Mouse (Mus musculus) embryonic facial prominence, embryonic 11.5 days (tissue): ENCODE measurements at regions not wholly inside any gene's neighbourhood (a gene's known extent, or its start where the extent isn't known, plus 50 kb on each side); places are given as distances from the start of the nearest gene placed in this dataset.
"Not testable (repeated sequence)": the region's sequence is repeated elsewhere in the genome, so short reads cannot be mapped to it uniquely, and the experiment has no call there.

ENCODE experiments used
- ATAC-seq: fragments of 200-750 bp; cut with Nextera tagmentation; replicated peaks from 2 replicates; pipeline ENCODE4 v1.8.0; 2017; ENCODE audit warnings: low read depth; ENCODE audit not compliant: insufficient number of reproducible peaks, low FRiP score, low TSS enrichment
- DNase-seq: peaks from one replicate; pipeline ENCODE4 v3.0.0-alpha.2; 2015; ENCODE audit warnings: low spot score
- H3K27ac ChIP-seq: fragments of 300-500 bp; sonication (generic); replicated peaks from 2 replicates; pipeline ENCODE4 v1.5.1; 2014; ENCODE audit warnings: mild to moderate bottlenecking, low read depth, low read length, control low read depth
- H3K27me3 ChIP-seq: fragments of 300-500 bp; sonication (generic); 2 replicates; pipeline ENCODE4 v1.6.1; 2014; ENCODE audit warnings: mild to moderate bottlenecking, low read length, moderate library complexity, mixed read lengths; ENCODE audit not compliant: control insufficient read depth, insufficient read depth
- H3K36me3 ChIP-seq: fragments of 300-500 bp; sonication (generic); replicated peaks from 2 replicates; pipeline ENCODE4 v1.6.1; 2014; ENCODE audit warnings: low read depth, mild to moderate bottlenecking, low read length, moderate library complexity, mixed read lengths; ENCODE audit not compliant: control insufficient read depth, insufficient read depth
- H3K4me1 ChIP-seq: fragments of 300-500 bp; sonication (generic); 2 replicates; pipeline ENCODE4 v1.6.1; 2014; ENCODE audit warnings: low read length, mixed read lengths; ENCODE audit not compliant: control insufficient read depth, insufficient read depth
- H3K4me2 ChIP-seq: fragments of 300-500 bp; sonication (generic); 2 replicates; pipeline ENCODE4 v1.6.1; 2014; ENCODE audit warnings: low read depth, mild to moderate bottlenecking, control low read depth, low read length, moderate library complexity
- H3K4me3 ChIP-seq: fragments of 300-500 bp; sonication (generic); 2 replicates; pipeline ENCODE4 v1.5.1; 2014; ENCODE audit warnings: low read depth, low read length, control low read depth
- H3K9ac ChIP-seq: fragments of 300-500 bp; sonication (generic); replicated peaks from 2 replicates; pipeline ENCODE4 v1.6.1; 2014; ENCODE audit warnings: mild to moderate bottlenecking, control low read depth, low read length
- H3K9me3 ChIP-seq: fragments of 300-500 bp; sonication (generic); replicated peaks from 2 replicates; pipeline ENCODE4 v1.6.1; 2016; ENCODE audit warnings: mild to moderate bottlenecking, low read length, inconsistent platforms, mixed read lengths; ENCODE audit not compliant: control insufficient read depth
- WGBS: fragments of 180-500 bp; shearing (Covaris S2); extraction: QIAGEN DNeasy Blood & Tissue Kit; methylation state at CpG from one replicate; pipeline ENCODE4 v1.1.7; 2014; 5-methylcytosine and 5-hydroxymethylcytosine counted together

GRCm38 (mm10) chr2:78281846-78282245, 335.7 kb upstream of the Cwc22 start:
- H3K27me3 ChIP-seq, H3K4me2 ChIP-seq, H3K27ac ChIP-seq, H3K36me3 ChIP-seq, H3K4me1 ChIP-seq, H3K4me3 ChIP-seq, DNase-seq, H3K9me3 ChIP-seq, ATAC-seq, H3K9ac ChIP-seq: not testable (repeated sequence)
- 55% methylated on average over 6 of the region's 6 CpGs for WGBS

- Histone ChIP-seq H3K9ac (no peak overlapping the region), H3K9me3 (no peaks in the 10 kb centered on the region), H3K36me3 (no peaks in the 10 kb centered on the region), H3K27ac (no peak overlapping the region), H3K27me3 (no peaks in the 10 kb centered on the region), H3K4me2 (no peak overlapping the region), H3K4me1 (no peaks in the 10 kb centered on the region), H3K4me3 (no peak overlapping the region)
- DNase-seq (no peak), ATAC-seq (no peak)
- WGBS: 88% methylated on average over 5 of the region's 5 CpGs
These were observed 334.2 kb upstream of the Cwc22 start for GRCm38 (mm10) chr2:78280219-78280915.

DNA sequence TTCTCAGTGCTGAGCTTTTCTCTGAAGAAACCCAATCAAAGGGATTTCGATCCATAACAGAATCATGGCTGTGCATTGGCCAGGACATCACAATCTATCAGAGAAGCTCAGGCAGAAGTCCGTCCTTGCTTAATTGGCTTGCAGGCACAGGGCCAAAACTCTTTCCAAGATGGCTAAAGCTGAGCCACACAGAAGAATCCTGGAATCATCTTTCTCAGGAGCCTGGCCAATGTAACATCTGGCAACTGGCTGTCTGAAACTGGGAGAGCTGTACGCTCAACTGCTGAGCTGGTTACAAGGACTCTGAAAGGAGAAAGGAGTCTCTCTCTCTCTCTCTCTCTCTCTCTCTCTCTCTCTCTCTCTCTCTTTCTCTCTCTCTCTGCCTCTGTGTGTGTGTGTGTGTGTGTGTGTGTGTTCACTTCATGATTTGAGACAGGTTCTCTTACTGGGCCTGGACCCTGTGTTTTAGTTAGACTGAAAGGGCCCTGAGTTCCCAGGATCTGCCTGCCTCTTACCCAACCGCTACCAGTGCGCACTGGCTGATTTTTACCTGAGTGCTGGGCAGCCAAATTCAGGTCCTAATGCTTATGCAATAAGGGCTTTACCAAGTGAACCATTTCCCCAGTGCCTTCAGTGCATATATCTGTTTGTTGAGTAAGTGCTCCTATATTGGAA, 333.3 kb upstream of the Cwc22 start:
- Histone ChIP-seq H3K27ac (no peak overlapping the region), H3K4me3 (no peak overlapping the region), H3K4me2 (no peak overlapping the region), H3K27me3 (no peaks in the 10 kb centered on the region), H3K9me3 (no peaks in the 10 kb centered on the region), H3K36me3 (no peaks in the 10 kb centered on the region), H3K4me1 (no peaks in the 10 kb centered on the region), H3K9ac (no peak overlapping the region)
- WGBS: 74% methylated on average over 5 of the region's 5 CpGs
- no peak for ATAC-seq
- DNase-seq: peak; percentile 41

GRCm38 (mm10) chr2:78278630-78279029, 332.5 kb upstream of the Cwc22 start:
- H3K4me3 ChIP-seq: no peak overlapping the region
- H3K4me2 ChIP-seq: no peak overlapping the region
- DNase-seq (no peak), ATAC-seq (no peak)
- no peaks in the 10 kb centered on the region for H3K36me3 ChIP-seq
- H3K9me3 ChIP-seq: no peaks in the 10 kb centered on the region
- 86% methylated on average over 2 of the region's 2 CpGs for WGBS
- no peaks in the 10 kb centered on the region for H3K27me3 ChIP-seq
- no peaks in the 10 kb centered on the region for H3K4me1 ChIP-seq
- no peak overlapping the region for H3K27ac ChIP-seq
- H3K9ac ChIP-seq: no peak overlapping the region

DNA sequence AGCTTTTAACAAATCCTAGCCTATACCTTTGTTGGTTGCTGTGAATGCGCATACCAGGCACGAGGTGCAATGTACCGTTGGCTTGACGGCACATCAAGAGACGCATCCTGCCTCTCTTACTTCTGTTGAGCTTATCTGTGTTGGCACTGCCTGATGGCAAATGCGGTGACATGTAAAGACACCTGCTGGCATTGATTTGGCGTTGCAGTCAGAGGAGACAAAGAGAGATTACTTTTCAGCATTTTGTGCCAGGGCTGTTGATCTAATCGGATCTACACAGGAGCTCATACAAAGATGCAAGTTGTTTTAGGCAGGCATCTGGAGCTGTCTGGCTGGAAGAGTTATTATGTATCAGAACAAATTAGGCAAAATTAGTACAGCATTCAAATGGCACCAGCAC, 331.5 kb upstream of the Cwc22 start:
- H3K27ac ChIP-seq: no peak overlapping the region
- H3K27me3 ChIP-seq: no peaks in the 10 kb centered on the region
- H3K4me3 ChIP-seq: no peak overlapping the region
- no peaks in the 10 kb centered on the region for H3K9me3 ChIP-seq
- H3K9ac ChIP-seq: no peak overlapping the region
- ATAC-seq: no peak
- H3K4me1 ChIP-seq: no peaks in the 10 kb centered on the region
- 83% methylated on average over 8 of the region's 8 CpGs for WGBS
- H3K4me2 ChIP-seq: no peak overlapping the region
- H3K36me3 ChIP-seq: no peaks in the 10 kb centered on the region
- no peak for DNase-seq

- Histone ChIP-seq H3K27me3 (no peaks in the 10 kb centered on the region), H3K9me3 (no peaks in the 10 kb centered on the region), H3K27ac (no peak overlapping the region), H3K9ac (no peak overlapping the region), H3K4me1 (no peaks in the 10 kb centered on the region), H3K4me3 (no peak overlapping the region), H3K4me2 (no peak overlapping the region), H3K36me3 (no peaks in the 10 kb centered on the region)
- ATAC-seq: no peak
- WGBS: 72% methylated on average over 5 of the region's 5 CpGs
- no peak for DNase-seq
These were observed 327.9 kb upstream of the Cwc22 start for GRCm38 (mm10) chr2:78274122-78274521.

GRCm38 (mm10) chr2:78268705-78269104, 322.5 kb upstream of the Cwc22 start:
- no peaks in the 10 kb centered on the region for H3K36me3 ChIP-seq
- whole genome bisulfite sequencing: 86% methylated on average over 4 of the region's 4 CpGs
- H3K4me3 ChIP-seq: no peak overlapping the region
- no peaks in the 10 kb centered on the region for H3K4me1 ChIP-seq
- H3K27me3 ChIP-seq: no peaks in the 10 kb centered on the region
- no peak for DNase-seq
- no peak overlapping the region for H3K4me2 ChIP-seq
- no peaks in the 10 kb centered on the region for H3K9me3 ChIP-seq
- H3K9ac ChIP-seq: no peak overlapping the region
- no peak overlapping the region for H3K27ac ChIP-seq
- no peak for ATAC-seq

DNA sequence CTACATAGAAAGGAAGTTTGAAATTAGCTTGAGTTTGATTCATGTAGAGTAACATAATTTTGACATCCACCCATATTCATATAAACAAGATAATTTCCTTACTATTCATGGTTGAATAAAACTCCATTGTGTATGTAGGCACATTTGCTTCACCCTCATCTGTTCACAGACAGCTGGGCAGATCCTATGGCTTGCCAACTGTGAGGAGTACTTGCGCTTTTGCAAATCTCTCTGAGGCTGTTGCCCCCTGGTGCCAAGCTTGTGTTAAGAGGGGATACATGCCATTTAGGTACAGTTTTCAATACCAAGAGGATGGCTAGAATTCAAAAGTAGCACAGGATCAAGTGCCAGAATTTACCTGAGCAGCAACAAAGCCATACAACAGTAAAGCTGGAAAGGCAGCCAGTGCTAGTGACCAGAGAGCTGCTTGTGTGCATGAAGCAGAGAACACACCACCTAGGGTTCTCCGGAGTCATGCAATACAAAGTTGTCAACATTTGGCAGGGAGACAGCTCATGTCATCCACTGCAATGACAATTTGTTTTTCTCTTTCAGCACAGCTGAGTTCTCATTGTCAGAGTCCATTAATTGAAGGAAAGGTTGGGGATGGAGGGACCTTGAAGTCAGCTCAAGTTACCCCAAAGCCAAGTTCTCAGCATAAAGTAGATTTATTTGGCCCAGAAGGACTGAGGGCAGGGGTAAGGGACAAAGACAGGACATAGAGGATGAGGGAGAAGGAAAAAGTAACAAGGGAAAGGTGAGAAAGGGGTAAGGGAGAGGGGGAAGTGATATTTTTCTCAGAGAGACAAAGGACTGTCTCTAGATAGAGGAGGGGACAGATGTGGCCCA, 321.6 kb upstream of the Cwc22 start:
- DNase-seq: no peak
- no peak overlapping the region for H3K27ac ChIP-seq
- ATAC-seq: no peak
- no peak overlapping the region for H3K4me2 ChIP-seq
- no peaks in the 10 kb centered on the region for H3K36me3 ChIP-seq
- WGBS: 81% methylated on average over 2 of the region's 2 CpGs
- H3K4me1 ChIP-seq: no peaks in the 10 kb centered on the region
- no peak overlapping the region for H3K4me3 ChIP-seq
- H3K9ac ChIP-seq: no peak overlapping the region
- H3K9me3 ChIP-seq: no peaks in the 10 kb centered on the region
- no peaks in the 10 kb centered on the region for H3K27me3 ChIP-seq
